In the genomic region with DNA sequence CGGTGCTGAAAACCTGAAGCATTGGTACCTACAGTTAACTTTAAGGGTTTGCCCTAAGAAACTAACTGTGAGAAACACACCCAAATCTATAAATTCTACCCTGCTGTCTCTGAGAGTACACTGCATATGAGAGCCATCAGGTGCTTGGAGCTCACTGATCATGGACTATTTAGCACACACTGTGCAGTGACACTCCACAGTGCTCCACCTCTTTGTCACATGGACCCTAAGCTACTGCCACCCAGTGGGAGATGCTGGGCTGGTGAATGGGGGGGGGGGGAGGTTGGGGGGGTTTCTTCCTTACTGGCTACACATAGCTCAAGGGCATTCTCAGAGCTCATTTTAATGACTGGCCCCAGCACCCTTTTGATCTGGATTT, we compare ENCODE assay signal across 22 mouse cellular contexts. TPM values are rescaled to one million over a fixed set of nuclear protein-coding genes. Genes with fewer than 3 reads are reported as not detected.
DNase-seq lines count a peak whose midpoint lies in the region; ATAC-seq lines count a peak whose summit lies in the region.
"Had no signal": no experiment of that assay in that cellular context is flagged by ENCODE, and none has a peak within 500 bp of the region (broad histone marks: within the 10 kb centered on the region; RNA-seq: fewer than 3 reads in every experiment).

No protein-coding gene starts in this region.

- 80% methylated on average over 1 of the region's 1 CpGs for WGBS in heart, embryonic 11.5 days (ENCODE audit: insufficient replicate concordance)
- WGBS in hindbrain, embryonic 11.5 days = 78% methylated on average over 1 of the region's 1 CpGs
- 89% methylated on average over 1 of the region's 1 CpGs for WGBS in hindbrain, embryonic 14.5 days

- H3K36me3 ChIP-seq in heart, embryonic 11.5 days (ENCODE audit: control insufficient read depth, insufficient read depth, low read length) = no peaks in the 10 kb centered on the region
- H3K36me3 ChIP-seq in hindbrain, embryonic 11.5 days (ENCODE audit: control insufficient read depth, insufficient read depth, low read length) = no peaks in the 10 kb centered on the region
- H3K36me3 ChIP-seq in hindbrain, embryonic 14.5 days (replicated peaks; ENCODE audit: control insufficient read depth, insufficient read depth) = no peaks in the 10 kb centered on the region; the same call in 1 of the 2 replicates
- H3K36me3 ChIP-seq: embryonic facial prominence, embryonic 10.5 days; limb, embryonic 13.5 days; liver, embryonic 15.5 days; midbrain, embryonic 15.5 days had no signal

- no peak overlapping the region for H3K9ac ChIP-seq in heart, embryonic 11.5 days (ENCODE audit: low read depth, low read length)
- H3K9ac ChIP-seq in hindbrain, embryonic 11.5 days (ENCODE audit: low read depth, low read length) = no peak overlapping the region
- H3K9ac ChIP-seq in hindbrain, embryonic 14.5 days = no peak overlapping the region
- H3K9ac ChIP-seq: forebrain, postnatal 0 days; limb, embryonic 13.5 days; liver, embryonic 15.5 days; midbrain, embryonic 15.5 days had no signal

- ATAC-seq in heart, embryonic 11.5 days (replicated peaks; ENCODE audit: insufficient number of reproducible peaks, low FRiP score, low TSS enrichment) = no peak
- ATAC-seq in hindbrain, embryonic 11.5 days (ENCODE audit: low FRiP score) = peak; percentile 17; the same call in 1 of the 2 replicates
- no peak for ATAC-seq in hindbrain, embryonic 14.5 days (ENCODE audit: low FRiP score)
- ATAC-seq: intestine, embryonic 16.5 days; Patski had no signal

- H3K27ac ChIP-seq in heart, embryonic 11.5 days (ENCODE audit: low read depth, low read length) = no peak overlapping the region
- no peak overlapping the region for H3K27ac ChIP-seq in hindbrain, embryonic 11.5 days (ENCODE audit: low read depth, low read length)
- no peak overlapping the region for H3K27ac ChIP-seq in hindbrain, embryonic 14.5 days
- H3K27ac ChIP-seq: limb, embryonic 13.5 days; liver, embryonic 15.5 days; macrophage had no signal

- no peak overlapping the region for H3K4me3 ChIP-seq in heart, embryonic 11.5 days (ENCODE audit: low read depth, low read length)
- H3K4me3 ChIP-seq in hindbrain, embryonic 11.5 days (ENCODE audit: low read depth, low read length) = no peak overlapping the region
- no peak overlapping the region for H3K4me3 ChIP-seq in hindbrain, embryonic 14.5 days (replicated peaks; ENCODE audit: low read length)
- H3K4me3 ChIP-seq: embryonic facial prominence, embryonic 10.5 days; limb, embryonic 13.5 days; liver, embryonic 15.5 days; midbrain, embryonic 15.5 days had no signal

- H3K4me1 ChIP-seq in heart, embryonic 11.5 days (ENCODE audit: control insufficient read depth, insufficient read depth, low read length) = peaks cover 28% of the 10 kb centered on the region
- H3K4me1 ChIP-seq in hindbrain, embryonic 11.5 days (replicated peaks; ENCODE audit: control insufficient read depth, insufficient read depth, low read length) = peaks cover 2% of the 10 kb centered on the region; the same call in 1 of the 2 replicates
- peaks cover 12% of the 10 kb centered on the region; the same call in 1 of the 2 replicates for H3K4me1 ChIP-seq in hindbrain, embryonic 14.5 days (replicated peaks; ENCODE audit: control insufficient read depth, insufficient read depth, low read length)

- no peaks in the 10 kb centered on the region for H3K9me3 ChIP-seq in heart, embryonic 11.5 days (replicated peaks; ENCODE audit: control insufficient read depth, low read length)
- H3K9me3 ChIP-seq in hindbrain, embryonic 11.5 days (ENCODE audit: control insufficient read depth, low read length) = no peaks in the 10 kb centered on the region
- no peaks in the 10 kb centered on the region for H3K9me3 ChIP-seq in hindbrain, embryonic 14.5 days (ENCODE audit: control insufficient read depth, low read length)
- H3K9me3 ChIP-seq: embryonic facial prominence, embryonic 10.5 days; G1E; limb, embryonic 13.5 days; liver, embryonic 15.5 days; midbrain, embryonic 15.5 days had no signal

- peak overlapping the region; percentile 59 for H3K4me2 ChIP-seq in heart, embryonic 11.5 days
- H3K4me2 ChIP-seq in hindbrain, embryonic 11.5 days (replicated peaks; ENCODE audit: low read depth, low read length) = no peak overlapping the region
- no peak overlapping the region for H3K4me2 ChIP-seq in hindbrain, embryonic 14.5 days (replicated peaks)

- no peak for DNase-seq in heart, adult 18-20 months
- DNase-seq in hindbrain, embryonic 11.5 days (ENCODE audit: low spot score) = no peak
- no peak for DNase-seq in hindbrain, embryonic 14.5 days (ENCODE audit: low spot score)
- DNase-seq in retina, postnatal 1 day = peak; percentile 9
- DNase-seq in retina, embryonic 14.5 days (ENCODE audit: low spot score) = no peak
- no peak for DNase-seq in kidney, postnatal 14 days
- DNase-seq: B cell, adult 2 months; cerebellum, adult 11-12 months; gastrocnemius, postnatal 25 days; right cerebral cortex, postnatal 4 days; thymus, postnatal 14 days had no signal

- peaks cover 22% of the 10 kb centered on the region for H3K27me3 ChIP-seq in heart, embryonic 11.5 days (ENCODE audit: control insufficient read depth, insufficient read depth, low read length)
- H3K27me3 ChIP-seq in hindbrain, embryonic 11.5 days (ENCODE audit: control insufficient read depth, insufficient read depth, low read length) = no peaks in the 10 kb centered on the region
- H3K27me3 ChIP-seq in hindbrain, embryonic 14.5 days (ENCODE audit: control insufficient read depth, insufficient read depth, low read length) = no peaks in the 10 kb centered on the region
- H3K27me3 ChIP-seq: CH12.LX; limb, embryonic 13.5 days; liver, embryonic 15.5 days; midbrain, embryonic 15.5 days; Patski had no signal

RNA-seq across cellular contexts. Expression of a gene that starts 43.4 kb away (rescaled TPM):
- 7.9 and 8.7 TPM in 2 replicates for polyA plus RNA-seq in heart, embryonic 11.5 days (2014; fragmentation: Nextera tagmentation; extraction: Ambion mirVana)
- total RNA-seq in heart, adult 18-20 months (2021) = 10 to 100 TPM in 1 of 2 experiments, 1 to 10 TPM in 1; 9.0 to 11.9 TPM
- 7.1 and 7.3 TPM in 2 replicates for polyA plus RNA-seq in hindbrain, embryonic 11.5 days (2014; fragmentation: Nextera tagmentation; extraction: Ambion mirVana)
- polyA plus RNA-seq in hindbrain, embryonic 14.5 days (2014; fragmentation: Nextera tagmentation; extraction: Ambion mirVana) = 2.6 and 3.1 TPM in 2 replicates
